Mouse (Mus musculus) thymus, postnatal 36 days (tissue): ENCODE data around the gene Adig.

Experiments used
- DNase-seq, 2 experiments: peaks; one replicate each; pipeline ENCODE4 v3.0.0; 2022; ENCODE audit warnings: mixed read lengths in 2 of 2

The Adig gene

DNA sequence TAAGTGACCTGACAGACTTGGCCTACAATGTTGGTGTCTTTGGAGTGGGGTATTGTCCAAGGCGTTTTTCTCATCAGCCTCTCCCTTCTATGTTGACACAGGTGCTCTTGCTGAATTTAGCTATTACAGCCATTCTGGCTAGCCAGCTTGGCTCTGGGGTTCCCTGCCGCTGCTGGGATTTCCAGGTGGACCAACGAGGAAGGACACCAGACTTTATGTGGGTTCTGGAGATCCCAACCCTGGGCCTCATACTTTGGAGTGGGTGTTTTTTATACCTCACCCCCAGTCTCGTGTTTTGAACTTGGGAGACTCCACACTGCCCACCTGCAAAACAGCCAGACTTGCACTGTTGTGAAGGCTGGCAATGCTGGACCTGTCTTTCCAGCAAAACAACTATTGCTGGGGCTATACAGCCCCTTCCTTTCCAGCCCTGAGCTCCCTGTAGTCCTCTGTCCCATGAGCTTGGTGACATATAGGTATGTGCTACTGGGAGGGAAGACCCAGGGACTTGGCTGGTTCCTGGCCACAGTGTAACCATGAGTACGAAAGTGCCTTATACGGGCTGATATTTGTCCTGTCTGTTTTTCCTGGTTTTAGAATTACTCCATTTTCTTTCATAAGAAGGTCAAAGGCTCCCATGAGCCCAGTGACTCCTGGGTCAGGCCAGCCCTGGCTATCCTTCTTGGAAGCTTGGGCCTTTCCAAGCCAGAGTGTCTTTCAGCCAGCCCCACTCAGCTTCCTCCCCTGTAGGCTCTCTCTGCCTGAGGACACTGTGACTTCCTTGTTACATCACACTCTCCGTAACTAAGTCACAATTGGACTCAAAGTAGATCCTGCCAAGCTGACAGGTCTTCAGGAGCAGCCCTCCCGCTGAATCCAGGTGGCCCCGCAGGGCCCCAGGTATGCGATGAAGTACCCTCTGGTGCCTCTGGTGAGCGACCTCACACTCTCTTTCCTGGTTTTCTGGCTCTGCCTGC lies at the start of gene Adig:
Adig (plus strand) TSS at position 777 of the 977 bp plus-strand sequence.
- no peak for DNase-seq

DNA sequence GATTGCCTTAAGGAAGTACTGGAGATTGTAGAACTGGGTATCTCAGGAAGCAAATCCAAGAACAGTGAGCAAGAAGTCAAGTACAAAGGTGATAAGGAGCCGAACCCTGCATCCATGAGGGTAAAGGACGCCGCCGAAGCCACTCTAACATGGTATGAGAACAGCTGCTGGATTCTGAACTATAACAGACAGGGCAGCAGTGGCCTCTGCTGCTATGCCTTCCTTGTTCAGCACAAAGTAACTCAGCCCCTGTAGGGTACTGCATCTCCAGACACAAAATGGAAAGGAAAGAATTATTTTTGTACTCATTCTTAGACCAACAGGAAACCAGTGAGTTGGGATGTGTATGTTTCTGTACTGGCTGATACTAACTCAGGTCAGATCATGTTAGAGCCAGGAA lies 46.0 kb upstream of the Adig start:
- DNase-seq = no peak

DNA sequence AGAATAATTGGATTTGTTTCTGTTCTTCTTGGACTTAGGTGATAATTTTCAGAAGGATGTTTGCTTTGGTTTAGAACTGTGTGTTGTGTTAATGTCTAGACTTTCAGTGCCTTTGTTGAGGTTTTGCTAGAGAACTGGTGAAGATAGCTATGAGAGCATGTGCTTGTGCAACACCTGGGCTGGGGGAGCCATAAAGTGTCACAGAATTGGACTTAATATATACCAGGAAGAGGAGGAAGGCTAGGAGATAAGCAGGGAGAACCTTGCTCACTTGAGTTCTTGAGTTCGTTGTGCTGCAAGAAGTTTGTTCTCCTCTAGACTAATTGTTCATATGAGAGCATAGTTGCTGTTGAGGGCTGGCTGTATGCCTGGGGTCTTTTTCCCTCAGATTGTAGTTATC lies 44.8 kb upstream of the Adig start:
- DNase-seq = no peak

DNA sequence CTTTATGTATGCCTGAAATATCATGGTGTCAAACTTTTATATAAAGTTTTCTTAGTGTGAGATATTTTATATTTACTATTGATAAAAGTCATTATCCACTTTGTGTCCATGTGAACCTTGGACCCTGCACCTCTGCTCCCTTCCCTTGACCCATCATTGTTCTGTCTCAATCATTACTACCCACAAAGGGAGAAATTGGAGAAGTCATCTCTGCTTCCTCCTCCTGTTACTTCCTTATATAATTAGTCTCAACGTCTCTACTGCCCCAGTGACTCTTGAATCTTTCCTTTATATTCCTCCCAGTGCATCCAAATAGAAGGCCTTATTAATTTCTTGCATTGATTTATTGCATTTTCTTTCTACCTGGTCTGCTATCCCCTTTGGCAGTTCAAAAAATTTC lies 40.0 kb upstream of the Adig start:
- no peak for DNase-seq

DNA sequence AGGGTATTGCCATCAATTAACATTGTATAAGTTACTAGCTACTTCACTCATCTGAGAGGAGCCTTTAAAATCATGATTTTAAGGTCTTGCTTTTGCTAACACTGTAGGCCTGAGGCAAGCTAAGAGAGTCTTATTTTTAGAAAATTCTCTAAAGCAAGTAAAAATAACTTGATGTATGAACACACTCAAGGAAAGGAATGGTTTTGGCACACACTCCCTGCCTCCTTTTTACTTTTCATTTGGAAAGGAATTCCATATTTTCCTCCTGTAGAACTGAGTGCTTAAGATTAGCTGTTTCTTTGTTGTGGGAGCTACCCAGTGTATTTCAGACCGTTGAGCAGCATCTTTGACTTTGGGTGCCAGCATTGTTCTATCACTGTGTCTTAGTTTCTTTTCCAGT lies 28.3 kb upstream of the Adig start:
- DNase-seq = no peak

DNA sequence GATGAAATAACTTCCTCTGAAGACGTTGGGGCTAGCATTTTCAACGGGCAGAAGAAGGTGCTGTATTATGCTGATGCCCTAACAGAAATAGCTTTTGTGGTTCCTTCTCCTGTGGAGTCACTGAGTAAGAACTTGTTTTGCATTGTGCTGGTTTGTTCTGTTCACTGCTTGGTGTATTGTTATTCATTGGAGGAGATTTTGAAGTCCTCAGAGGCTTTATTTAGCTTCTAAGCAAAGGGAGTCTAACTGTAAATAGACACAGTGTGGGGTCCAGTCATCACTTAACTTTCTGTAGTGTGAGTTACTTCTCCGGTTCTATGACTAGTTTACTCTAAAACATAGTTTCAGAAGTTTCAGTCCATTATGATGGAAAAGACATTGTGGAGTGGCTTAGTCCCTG lies 24.8 kb upstream of the Adig start:
- DNase-seq = no peak

DNA sequence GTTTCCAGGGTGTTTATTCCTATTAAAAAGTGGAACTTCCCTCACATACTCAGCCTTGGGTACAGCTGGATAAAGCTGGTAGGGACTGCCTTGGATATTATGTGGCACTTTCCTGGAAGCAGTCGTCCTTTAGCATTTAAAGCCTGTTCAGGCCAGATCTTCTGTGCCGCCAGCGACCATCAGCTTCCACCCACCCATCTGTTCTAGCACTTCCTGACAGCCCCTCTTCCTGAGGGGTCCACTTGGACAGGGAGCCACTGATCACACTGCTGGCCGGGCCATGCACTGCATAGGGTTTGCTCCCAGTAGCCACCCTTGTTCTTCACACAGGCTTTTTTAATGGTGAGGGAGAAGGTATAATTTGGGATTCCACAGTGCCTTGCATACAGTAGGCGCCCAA lies 4.0 kb upstream of the Adig start:
- DNase-seq = no peak

DNA sequence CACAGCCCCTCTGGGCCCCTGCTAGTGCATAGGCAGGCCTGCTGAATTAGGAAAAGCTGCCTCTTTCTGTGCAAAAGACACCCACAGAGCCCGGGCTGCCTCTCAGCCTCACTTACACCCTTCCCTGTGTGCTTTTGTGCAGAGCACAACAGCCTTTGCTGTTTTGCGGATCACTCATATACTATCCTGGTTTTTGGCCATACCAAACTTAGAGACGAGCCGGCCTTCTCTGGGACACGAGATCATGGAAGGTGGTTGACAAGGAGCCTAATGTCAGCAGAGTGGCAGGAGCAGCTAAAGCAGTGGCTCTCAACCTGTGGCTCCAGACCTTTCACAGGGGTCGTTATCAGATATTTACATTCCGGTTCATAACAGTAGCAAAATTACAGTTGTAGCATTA lies 814 bp downstream of the Adig start:
- DNase-seq = no peak

DNA sequence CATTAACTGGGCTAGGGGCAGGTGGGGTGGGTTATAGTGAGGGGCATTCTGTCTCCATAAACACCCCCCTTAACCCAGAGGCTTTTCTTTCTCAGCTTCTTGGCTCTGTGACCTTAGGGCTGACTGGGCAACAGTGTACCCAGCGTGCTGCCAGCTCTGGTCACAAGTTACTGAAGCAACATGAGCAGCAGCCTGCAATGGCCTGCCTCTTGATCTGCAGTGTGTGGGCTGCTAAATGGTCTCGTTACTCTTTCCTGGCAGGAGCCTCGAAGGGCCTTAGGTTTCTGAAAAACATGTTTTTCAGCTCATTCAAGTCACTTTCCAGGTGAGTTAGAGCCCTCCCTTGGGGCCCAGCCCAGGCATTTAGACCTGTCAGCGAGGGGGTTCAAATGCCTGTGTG lies 1.3 kb downstream of the Adig start:
- no peak for DNase-seq

DNA sequence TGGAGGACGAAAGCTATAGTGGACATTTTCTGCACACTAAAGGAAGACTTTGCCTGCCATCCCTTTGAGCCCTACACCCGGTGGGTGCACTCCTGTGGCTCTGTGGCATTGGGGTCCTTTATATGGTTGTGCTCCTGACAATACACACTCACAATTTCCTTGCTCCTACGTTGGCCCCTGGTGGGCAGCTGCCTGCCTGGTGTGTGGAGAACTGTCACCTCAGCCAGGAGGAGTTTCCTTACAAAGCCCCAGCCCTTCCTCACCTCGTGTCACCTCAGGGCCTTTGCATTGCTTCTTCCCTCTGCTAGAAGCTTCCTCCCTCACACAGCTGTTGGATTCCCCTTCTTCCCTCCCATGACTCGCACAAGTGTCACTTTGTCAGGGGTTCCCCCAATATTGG lies 4.1 kb downstream of the Adig start:
- DNase-seq = no peak

DNA sequence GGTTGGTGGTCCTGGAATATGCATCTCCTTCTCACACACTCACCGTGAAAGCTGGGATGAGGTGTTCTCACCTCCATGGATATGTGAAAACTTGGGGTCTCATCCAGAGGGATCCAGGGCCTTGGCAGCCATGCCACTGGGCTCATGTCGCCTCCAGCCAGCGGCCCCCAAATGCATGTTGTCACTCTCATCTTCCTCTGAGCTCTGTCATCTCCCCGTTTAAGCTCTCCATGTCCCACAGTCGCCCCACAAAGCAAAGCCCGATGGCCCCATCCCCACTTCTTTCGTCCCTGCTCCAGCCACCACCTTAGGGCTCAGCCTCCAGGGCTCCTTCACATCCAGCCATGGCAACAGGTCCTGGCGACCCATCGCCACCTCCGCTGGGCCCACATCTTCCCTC lies 4.6 kb downstream of the Adig start:
- no peak for DNase-seq

DNA sequence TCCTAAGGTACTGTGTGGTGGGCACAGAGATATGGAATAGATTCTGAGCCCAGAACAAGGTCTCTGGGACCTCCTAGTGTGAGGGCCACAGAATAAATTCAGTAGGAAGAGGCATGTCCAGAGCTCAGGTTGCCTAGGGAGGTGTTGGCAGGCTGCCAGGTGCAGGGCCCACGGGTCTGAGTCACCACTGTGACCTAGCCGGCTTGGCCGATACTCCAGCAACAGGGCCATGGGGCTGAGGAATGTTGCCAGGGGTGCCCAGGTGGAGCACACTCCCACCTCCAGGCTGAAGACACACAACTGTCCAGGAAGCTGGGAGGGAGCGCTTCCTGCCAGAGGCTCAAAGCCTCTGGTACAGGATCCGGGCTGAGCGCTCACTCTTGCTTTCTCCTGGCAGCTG lies 8.3 kb downstream of the Adig start:
- peak in 1 of 2 experiments; percentile 19 for DNase-seq

DNA sequence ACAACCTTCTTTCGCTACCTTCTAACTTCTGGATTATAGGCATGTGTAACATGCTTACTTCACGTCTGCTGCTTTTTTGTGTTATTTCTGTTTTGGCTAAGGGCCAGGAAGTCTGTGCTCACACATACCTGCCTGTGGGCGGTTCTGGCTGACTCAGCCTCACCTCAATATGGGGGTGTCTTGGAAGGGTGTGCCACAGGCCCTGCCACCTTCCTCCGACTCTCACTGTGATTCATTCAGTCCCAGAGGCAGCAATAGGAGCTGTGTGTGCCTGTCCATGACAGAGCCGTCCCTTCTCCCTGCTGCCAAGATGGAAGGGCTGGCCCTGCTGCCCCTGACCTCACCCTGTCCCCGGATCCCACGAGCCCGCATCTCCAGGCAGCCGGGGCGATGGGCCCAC lies 10.1 kb downstream of the Adig start, which contains the start of gene Arhgap40:
Arhgap40 (plus strand) TSS at position 269 of the 400 bp plus-strand sequence.
- no peak for DNase-seq

DNA sequence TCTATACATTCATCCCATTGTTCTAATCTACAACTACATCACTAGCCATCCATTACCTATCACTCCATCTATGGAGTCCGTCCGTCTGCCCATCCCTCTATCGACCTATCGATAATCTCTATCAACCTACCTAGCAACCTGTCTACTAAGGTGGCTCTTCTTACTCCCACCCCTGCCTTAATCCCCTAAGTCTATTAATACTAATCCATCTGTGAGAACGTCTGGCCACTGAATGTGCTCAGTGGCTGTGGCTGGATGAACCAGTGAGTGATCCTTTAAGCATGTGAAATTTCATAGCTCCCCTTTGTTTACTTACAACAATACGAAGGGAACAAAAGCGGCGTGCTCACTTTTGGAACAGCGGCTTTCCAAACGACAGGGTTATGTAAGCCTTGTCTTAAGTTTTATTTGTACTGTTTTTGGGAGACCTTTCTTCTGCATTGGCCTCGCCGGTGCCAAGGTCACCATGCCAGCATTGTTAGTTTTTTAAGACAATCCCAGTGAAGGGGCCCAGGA lies 11.5 kb downstream of the Adig start:
- no peak for DNase-seq

DNA sequence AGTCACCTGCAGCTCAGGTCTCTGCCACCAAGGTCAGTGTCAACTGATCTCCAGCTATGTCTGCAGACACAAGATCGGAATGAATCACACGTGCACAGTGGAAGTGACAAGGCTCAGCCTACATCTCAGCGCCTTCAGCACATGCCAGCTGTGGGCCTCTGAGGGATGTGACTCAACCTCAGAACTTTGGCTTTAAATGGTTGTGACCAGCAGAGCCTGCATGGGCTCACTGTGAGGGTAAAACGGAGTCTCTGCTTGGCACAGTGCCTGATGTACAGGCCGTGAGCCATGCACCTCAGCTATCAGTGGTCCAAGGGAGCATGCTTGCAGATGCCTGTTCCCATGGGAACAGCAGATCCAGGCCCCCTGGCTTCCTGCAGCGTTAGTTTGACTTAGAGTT lies 16.2 kb downstream of the Adig start:
- DNase-seq = no peak

DNA sequence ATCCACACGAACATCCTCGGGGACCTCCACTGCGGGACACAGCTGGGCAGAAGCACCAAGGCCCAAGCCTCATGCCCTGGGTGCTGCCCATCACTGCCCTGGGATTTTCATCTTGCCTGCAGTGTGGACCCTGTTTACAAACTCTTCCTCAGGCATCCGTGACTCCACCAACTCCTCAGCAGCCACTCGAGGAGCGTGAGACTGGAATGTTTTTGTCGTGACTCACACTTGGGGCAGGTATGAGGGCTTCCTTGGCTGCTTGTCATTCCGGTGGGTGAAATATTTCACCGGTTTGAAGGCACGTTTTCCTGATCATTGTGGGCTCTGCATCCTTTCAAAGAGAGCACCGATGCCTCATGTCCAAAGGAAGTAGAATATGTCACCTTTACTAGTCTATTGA lies 16.7 kb downstream of the Adig start:
- no peak for DNase-seq

DNA sequence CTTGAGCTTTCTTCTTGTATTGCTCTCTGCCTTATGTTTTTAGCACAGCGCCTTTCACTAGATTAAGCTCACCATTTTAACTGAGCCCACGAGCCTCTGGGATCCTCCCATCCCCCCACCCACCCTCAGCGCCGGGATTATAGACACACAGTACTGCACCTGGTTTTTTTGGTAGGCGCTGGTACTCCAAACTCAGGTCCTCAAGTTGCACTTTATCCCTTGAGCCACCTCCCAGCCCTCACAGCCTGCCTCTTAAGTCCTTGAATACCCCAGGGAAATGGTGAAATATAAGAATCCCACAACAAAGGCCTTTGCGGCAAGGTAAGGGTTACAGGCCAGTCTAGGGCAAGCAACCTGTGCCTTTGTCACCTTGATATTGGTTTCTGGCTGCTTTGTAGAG lies 17.4 kb downstream of the Adig start:
- DNase-seq = no peak

DNA sequence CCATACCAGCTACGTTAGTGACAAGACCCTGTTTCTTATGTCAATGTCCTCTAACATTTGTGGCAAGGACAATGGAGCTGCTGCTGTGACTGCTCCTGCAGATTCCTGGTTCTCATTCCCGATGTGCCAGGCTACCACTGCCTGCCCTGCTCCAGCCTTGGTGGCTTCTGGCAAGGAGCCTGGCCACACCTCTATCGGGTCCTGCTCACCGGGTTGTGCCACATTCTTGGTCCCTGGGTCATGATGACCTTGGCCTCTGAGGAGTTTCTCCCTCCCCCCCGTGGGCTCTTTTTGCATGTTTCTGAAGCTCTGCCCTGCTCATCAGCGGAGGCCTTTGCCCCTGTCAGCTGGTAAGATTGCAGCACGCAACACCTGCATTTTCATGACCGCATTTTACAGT lies 20.6 kb downstream of the Adig start:
- DNase-seq = no peak

DNA sequence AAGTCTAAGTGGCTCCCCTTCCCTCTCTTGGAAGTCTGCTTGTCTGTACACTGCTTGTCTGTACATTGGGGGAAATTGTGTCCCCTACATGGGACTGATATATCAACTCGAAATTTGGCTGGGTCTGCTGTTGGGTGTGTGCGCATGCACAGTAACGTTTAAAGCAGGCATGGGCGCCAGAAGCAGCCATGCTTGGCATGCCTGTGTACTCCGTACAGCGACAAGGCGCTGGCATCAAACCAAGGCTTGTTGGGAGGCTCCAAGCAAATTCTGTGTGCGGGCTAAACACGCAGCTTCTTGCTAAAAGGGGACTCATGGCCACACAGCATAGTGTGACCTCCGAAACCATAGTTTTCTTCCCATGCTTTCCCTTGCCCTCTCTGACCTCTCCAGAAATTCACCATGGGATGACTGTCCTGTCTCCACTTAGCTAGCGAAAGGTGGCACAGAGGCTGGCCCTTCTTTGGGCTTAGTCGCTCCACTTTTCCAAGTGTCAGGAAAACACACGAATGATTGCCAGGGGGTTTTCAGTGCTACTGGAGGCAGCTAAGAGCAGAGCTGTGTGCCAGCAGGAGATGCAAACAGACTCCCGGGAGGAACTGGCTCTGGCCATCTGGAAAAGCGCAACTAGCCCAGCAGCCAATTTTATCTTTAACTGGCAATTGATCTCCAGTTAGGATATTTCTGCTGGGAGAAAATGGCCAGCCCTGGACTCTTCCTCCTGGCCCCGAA lies 21.9 kb downstream of the Adig start:
- no peak for DNase-seq

DNA sequence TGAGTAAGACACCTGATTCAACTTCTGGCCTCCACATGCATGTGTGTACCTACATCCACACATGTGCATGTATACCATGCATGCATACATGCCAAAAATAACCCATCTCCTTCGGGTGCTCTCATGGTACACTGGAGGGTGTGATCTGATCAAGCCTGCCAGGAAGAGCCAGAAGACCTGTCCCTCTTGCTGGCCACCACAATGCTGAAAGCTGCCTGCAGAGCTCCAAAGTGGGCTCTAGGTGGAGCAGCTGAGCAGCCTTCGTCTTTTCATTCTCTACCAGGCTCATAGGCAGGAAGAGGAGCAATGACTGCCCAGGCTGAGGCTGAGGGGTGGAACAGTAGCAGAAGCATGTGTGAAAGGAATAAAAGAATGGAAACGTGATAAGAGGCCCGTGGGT lies 31.7 kb downstream of the Adig start:
- peak; percentile 34 to 47 for DNase-seq

DNA sequence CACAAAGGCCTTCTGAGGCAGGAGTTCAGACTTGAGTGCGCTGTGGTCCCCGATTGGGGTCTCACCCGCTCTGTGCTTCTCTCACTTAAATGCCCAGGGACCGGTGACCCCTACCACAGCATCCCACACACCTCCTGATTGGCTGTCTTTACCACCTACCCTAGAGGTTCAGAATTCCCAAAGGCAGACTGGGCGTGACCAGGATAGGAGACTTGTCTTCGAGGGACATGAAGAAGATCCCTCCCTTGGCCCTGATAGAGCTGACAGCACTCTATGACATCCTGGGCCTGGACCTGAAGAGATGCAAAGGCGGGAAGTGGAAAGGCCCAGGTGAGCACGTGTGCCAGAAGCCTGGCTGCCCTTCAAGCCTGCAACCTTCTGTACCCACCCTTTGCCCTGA lies 32.1 kb downstream of the Adig start:
- no peak for DNase-seq

DNA sequence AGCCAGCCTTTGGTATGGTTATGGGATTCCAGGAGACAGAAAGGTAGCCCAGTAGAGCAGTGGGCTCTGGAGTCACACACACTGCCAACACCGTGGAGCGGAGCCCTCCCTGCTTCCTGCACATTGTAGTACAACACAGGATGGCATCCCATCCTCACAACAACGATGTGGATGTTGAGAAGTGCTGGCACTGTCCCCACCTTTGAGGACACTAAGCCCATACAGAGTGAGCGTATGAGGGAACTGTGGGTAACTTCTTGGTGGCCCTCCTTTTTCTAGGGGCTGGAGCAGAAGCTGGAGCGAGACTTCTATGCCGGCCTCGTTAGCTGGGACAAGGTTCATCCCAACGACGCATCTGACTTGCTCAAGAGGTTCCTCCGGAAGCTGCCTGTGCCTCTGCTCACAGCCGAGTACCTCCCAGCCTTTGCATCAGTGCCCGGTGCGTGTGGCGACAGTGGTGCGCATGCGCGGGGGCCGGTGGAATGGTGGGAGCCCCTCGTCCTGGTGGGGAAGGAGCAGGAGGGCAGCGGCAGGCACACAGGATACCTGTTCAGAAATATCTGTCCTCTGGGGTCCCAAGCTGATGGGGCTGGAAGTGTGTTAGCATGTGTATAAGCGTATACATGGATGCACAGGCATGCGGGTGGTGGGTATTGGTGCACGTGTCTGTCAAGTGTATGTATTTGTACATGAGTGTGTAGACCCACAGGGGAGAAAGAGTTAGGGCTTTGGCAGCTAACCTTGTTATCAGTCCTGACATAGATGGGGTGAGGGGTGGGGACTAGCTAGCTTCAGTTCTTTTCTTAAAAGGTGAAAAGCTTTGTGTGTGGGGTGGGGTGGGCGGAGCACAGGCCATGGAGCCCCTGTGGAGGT lies 37.3 kb downstream of the Adig start:
- peak in 1 of 2 experiments; percentile 44 for DNase-seq

DNA sequence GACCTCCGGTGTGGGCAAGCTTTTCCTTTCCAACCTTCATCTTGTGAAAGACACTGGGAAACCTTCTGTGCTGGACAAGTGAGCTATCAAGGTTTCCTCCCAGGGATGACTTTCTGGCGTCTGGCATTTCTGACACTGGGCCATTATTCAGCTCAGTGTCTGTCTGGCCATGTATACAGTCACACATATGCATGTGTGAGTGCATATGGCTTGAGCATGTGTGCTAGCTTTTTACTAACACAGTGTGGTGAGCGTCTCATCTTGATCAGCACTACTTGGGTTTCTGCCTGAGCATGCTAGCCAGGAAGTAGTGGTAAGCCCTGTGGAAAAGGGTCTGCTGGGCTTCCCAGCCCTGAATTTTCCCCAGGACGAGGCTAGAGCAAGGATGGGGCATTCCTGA lies 38.9 kb downstream of the Adig start:
- no peak for DNase-seq
